Mouse (Mus musculus): ENCODE data around the gene Pibf1. TPM values are rescaled to one million over a fixed set of nuclear protein-coding genes. Genes with fewer than 3 reads are reported as not detected.

Pibf1 gene
- 9.0 and 9.5 TPM in 2 replicates for polyA plus RNA-seq (2015; fragmentation: Nextera tagmentation; extraction: Ambion mirVana)

GRCm38 (mm10) chr14:99099267-99099966 lies at the start of gene Pibf1, which contains the start of gene Dis3:
Pibf1 (plus strand) TSS chr14:99099424.
Dis3 (minus strand) TSS chr14:99099770.

GRCm38 (mm10) chr14:99298385-99299021 lies 199.3 kb downstream of the Pibf1 start, which contains the start of gene Klf5:
Klf5 (plus strand) TSS chr14:99298691.

Other genes with a start within 250 kb of the Pibf1 start
- 3.5 and 4.0 TPM in 2 replicates for gene Rpl36a-ps1, start 105.1 kb upstream of the Pibf1 start, polyA plus RNA-seq (2015; fragmentation: Nextera tagmentation; extraction: Ambion mirVana)
- 88.0 and 92.6 TPM in 2 replicates for gene Mzt1, start 53.3 kb upstream of the Pibf1 start, polyA plus RNA-seq (2015; fragmentation: Nextera tagmentation; extraction: Ambion mirVana)
- gene Bora, start 53.2 kb upstream of the Pibf1 start, polyA plus RNA-seq (2015; fragmentation: Nextera tagmentation; extraction: Ambion mirVana) = 49.7 and 53.6 TPM in 2 replicates
- 18.8 and 19.3 TPM in 2 replicates for gene Dis3, start 346 bp downstream of the Pibf1 start, polyA plus RNA-seq (2015; fragmentation: Nextera tagmentation; extraction: Ambion mirVana)
- gene Klf5, start 199.3 kb downstream of the Pibf1 start, polyA plus RNA-seq (2015; fragmentation: Nextera tagmentation; extraction: Ambion mirVana) = 6.9 and 8.3 TPM in 2 replicates

Measured in spleen, postnatal 0 days (tissue).